Mouse (Mus musculus): ENCODE data around the gene Kcnk16.

The Kcnk16 gene

GRCm38 (mm10) chr14:20233016-20233980 is 35.7 kb downstream of the Kcnk16 start:
- DNase-seq (ENCODE audit: low read depth, low spot score): no peak

DNA sequence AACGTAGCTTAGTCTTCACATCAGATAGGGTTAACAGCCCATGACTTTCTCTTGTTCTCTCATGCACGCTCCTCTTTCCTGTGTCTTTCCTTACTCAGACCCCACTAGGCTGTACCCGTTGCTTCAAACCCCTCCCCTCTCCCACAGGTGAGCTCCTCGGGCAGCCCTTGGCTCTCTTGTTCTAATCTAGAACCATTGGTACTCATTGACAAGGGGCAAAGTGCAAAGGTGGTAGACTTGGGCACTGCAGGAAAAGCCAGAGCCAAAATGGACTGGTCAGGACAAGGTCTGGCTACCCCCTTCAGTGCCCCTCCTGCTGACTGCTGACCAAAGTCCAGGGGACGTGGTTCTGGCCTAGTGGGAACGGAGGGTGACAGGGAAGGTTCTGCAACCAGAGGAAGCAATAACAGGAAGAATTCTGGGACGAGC is 38.9 kb downstream of the Kcnk16 start:
- DNase-seq (ENCODE audit: low read depth, low spot score): no peak

- no peak for DNase-seq (ENCODE audit: low read depth, low spot score)
Observed at GRCm38 (mm10) chr14:20229437-20229836, 39.6 kb downstream of the Kcnk16 start.

DNA sequence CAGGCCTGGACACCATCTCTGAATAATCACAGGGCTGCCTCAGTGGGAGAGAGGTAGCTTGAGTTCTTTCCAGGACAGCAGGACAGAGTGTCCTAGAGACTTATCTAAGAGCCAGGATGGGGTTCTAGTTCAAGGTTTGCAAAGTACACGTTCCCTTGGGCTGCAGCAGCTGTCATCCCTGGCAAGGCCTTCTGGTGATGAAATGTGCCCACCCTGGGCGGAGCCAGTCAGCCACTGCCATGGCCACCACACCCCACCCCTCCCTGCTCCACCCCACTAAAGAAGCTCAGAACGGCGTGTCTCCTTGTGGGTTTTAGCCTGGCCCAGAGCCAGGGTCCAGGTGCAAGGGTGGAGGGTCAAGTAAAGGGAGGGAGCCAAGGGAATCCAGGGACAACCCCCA is 40.7 kb downstream of the Kcnk16 start:
- DNase-seq (ENCODE audit: low read depth, low spot score): no peak

- DNase-seq (ENCODE audit: low read depth, low spot score): no peak
Observed at GRCm38 (mm10) chr14:20226982-20227381, 42.0 kb downstream of the Kcnk16 start.

DNA sequence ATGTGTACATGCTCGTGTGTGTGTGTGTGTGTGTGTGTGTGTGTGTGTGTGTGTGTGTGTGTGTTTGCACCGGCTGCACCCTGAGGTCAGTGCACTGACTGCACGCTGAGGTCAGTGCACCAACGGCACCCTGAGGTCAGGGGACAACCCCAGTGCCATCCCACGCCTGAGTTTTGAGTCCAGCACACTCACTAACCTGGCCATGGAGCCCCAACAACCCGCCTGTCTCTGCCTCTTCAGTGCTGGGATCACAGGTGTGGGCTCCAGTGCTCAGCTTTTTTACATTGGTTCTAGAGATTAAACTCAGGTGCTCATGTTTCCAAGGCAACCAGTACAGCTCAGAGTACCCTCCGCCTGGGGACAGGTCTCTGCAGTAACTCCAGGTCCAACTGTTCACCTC is 42.5 kb downstream of the Kcnk16 start:
- DNase-seq (ENCODE audit: low read depth, low spot score): no peak

GRCm38 (mm10) chr14:20225525-20225924 is 43.5 kb downstream of the Kcnk16 start:
- peak; percentile 64 for DNase-seq (ENCODE audit: low read depth, low spot score)

GRCm38 (mm10) chr14:20224576-20225218 is 44.3 kb downstream of the Kcnk16 start:
- no peak for DNase-seq (ENCODE audit: low read depth, low spot score)

DNA sequence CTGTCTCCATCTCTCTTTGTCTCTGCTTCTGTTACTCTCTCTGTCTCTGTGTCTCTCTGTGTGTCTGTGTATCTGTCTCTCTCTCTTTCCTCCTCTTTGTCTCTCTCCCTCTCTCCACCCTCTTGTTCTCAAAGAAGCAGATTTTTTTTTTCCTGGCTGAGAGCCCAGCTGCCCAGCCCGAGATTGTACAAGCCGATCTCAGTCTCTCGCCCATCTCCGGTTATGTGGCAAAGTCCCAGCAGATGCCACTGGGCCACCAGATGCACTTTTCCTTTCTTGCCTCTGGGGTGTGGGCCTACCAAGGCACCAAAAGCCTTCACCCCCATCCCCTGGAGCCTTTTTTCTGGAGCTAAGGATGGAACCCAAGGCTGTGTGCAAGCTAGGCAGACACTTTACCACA is 44.8 kb downstream of the Kcnk16 start:
- no peak for DNase-seq (ENCODE audit: low read depth, low spot score)

DNA sequence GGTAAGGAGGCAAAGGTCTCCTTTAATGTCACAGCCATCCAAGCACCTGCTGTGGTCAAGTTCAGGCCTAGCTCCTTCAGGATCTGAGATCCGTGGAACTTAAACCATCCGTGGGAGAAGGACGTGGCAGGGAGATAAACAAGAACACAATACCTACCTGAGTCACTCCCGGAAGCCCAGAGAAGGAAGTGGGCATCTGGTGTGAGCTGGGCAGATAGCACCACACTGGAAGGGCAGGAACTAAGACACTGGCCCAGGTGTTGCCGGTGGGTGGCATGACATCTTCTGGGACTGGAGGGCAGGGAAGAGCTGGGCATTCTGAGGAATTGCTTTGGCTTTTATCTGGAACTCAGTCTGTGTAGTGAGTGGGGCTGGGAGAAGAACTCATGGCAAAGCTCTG is 45.7 kb downstream of the Kcnk16 start:
- DNase-seq (ENCODE audit: low read depth, low spot score): no peak

- no peak for DNase-seq (ENCODE audit: low read depth, low spot score)
Observed at GRCm38 (mm10) chr14:20221083-20221482, 47.9 kb downstream of the Kcnk16 start.

GRCm38 (mm10) chr14:20219849-20220248 is 49.1 kb downstream of the Kcnk16 start:
- no peak for DNase-seq (ENCODE audit: low read depth, low spot score)

- no peak for DNase-seq (ENCODE audit: low read depth, low spot score)
Observed at GRCm38 (mm10) chr14:20217299-20217864, 51.6 kb downstream of the Kcnk16 start.

DNA sequence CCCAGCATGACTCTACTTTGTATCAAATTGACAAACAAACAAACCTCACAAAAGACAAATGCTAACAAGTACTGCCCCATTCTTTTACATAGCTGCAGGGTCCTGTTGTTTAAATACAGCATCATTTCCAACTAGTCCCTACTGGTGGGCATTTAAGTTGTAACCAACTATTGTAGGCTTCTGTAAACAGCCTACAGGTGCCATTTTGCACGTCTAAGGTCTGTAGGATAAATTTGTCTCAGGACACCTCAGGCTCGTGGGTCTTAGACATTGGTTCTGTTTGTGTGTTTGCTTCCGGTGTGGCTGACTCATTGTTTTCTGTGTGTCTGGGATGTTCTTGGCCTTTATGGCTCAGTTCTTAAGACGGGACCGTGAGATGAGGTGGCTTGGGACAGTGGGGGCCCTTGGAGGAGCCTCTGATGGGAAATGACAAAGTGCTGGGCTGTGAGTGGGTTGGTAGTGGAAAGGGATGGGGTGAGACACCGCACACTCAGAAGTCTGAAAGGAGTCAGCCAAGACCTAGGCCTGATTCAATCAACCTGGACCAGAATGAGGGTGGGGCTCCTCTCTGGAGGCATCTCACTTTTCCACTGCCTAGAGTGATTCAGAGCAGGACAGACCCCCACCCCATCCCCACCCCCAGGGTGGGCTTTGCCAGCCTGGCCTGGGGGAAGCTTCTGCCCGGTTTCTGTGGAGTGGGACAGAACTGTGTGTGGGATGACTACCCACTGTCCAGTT is 52.3 kb downstream of the Kcnk16 start:
- no peak for DNase-seq (ENCODE audit: low read depth, low spot score)

DNA sequence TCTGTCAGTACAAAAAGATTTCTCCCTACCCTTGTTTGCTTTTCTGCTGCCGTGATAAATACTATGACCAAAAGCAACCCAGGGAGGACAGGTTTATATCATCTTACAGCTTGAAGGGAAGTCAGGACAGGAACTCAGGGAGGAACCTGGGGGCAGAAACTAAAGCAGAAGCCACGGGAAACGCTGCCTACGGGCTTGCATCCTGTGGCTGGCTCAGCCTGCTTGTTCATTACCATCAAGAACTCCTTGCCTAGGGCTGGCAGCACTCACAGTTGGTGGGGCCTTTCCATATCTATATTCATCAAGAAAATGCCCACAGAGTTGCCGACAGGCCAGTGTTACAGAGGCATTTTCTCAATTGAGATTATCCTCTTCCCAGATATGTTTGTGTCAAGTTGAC is 53.2 kb downstream of the Kcnk16 start:
- DNase-seq (ENCODE audit: low read depth, low spot score): no peak

DNA sequence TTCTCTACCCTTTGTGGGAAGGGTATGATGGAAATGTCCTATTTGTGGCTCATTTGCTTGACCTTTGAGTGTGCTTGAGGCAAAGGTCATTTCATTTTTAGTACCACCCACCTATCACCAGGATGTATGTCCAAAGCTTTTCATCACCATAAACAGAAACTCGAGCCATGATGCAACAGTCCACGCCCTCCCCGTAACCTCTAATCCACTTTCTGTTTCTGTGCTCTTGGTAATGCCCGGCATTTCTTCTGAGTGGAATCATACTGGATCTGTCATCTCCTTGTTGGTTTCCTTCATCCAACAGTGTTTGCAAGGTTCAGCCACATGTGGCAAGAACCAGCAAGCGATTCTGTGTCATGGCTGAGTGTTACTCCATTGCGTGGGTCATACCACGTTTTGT is 54.9 kb downstream of the Kcnk16 start:
- no peak for DNase-seq (ENCODE audit: low read depth, low spot score)

DNA sequence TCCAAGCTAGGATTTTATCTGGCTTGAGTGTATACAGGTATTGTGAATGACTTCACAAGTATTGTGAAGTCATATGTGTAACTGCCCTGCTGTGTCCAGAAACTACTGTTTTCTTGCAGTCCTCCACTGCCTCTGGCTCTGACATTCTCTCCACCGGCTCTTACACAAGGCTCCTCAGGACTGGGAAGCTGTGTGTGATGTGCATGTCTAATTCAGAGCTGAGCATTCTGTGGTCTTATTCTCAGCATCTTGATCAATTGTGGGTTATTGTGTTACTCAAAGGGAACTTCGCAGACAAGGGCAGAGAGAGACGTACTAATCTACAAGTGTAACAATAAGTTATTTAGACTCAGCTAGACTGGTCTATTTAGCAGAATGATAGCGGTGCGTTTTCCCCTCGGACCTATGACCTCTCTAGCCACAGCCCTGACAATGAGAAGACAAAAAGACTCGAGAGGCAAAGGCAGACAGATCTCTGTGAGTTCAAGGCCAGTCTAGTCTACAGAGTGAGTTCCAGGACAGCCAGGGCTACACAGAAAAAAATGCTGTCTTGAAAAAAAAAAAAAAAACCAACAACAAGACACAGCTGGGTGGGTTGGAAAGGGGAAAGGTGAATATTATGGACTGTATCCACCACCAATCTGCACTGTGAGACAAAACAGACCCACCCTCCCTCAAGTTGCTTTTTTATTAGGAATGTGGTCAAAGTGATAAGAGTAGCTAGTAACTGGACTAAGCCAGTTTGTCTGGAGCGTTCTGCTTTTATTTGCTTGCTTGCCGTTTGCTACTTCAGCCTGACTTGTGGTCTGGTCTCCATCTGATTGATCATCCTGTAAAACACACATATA is 57.0 kb downstream of the Kcnk16 start:
- DNase-seq (ENCODE audit: low read depth, low spot score): peak; percentile 23

All from mesoderm, embryonic 11.5 days (tissue).